Mouse (Mus musculus) lung, embryonic 14.5 days (tissue): ENCODE results near the gene Gm10964. TPM values are rescaled to one million over a fixed set of nuclear protein-coding genes. Genes with fewer than 3 reads are reported as not detected.

Experiments used
- ATAC-seq: fragments of 200-750 bp; cut with Nextera tagmentation; 2 replicates; pipeline ENCODE4 v1.8.0; 2017; ENCODE audit warnings: mild to moderate bottlenecking, moderate TSS enrichment, moderate library complexity; ENCODE audit not compliant: insufficient read depth
- DNase-seq: peaks from one replicate; pipeline ENCODE4 v3.0.0-alpha.2; 2015
- H3K27ac ChIP-seq: fragments of 300-500 bp; sonication (generic); 2 replicates; pipeline ENCODE4 v1.5.1; 2014; ENCODE audit warnings: low read depth, mild to moderate bottlenecking, moderate library complexity
- H3K27me3 ChIP-seq: fragments of 300-500 bp; sonication (generic); 2 replicates; pipeline ENCODE4 v1.6.1; 2014; ENCODE audit warnings: low read length, control low read depth; ENCODE audit not compliant: insufficient read depth
- H3K36me3 ChIP-seq: fragments of 300-500 bp; sonication (generic); 2 replicates; pipeline ENCODE4 v1.6.1; 2014; ENCODE audit warnings: control low read depth; ENCODE audit not compliant: insufficient read depth
- H3K4me1 ChIP-seq: fragments of 300-500 bp; sonication (generic); 2 replicates; pipeline ENCODE4 v1.6.1; 2014; ENCODE audit warnings: antibody characterized with exemption, control low read depth; ENCODE audit not compliant: insufficient read depth
- H3K4me2 ChIP-seq: fragments of 300-500 bp; sonication (generic); 2 replicates; pipeline ENCODE4 v1.6.1; 2014; ENCODE audit warnings: mild to moderate bottlenecking
- H3K4me3 ChIP-seq: fragments of 300-500 bp; sonication (generic); 2 replicates; pipeline ENCODE4 v1.5.1; 2014; ENCODE audit warnings: low read depth, low read length
- H3K9ac ChIP-seq: fragments of 300-500 bp; sonication (generic); 2 replicates; pipeline ENCODE4 v1.6.1; 2014
- H3K9me3 ChIP-seq: fragments of 300-500 bp; sonication (generic); 2 replicates; pipeline ENCODE4 v1.6.1; 2016; ENCODE audit warnings: low read depth, low read length, control low read depth
- CTCF ChIP-seq: IDR thresholded peaks from 2 replicates; pipeline ENCODE4 v1.5.1; 2016; ENCODE audit warnings: antibody characterized with exemption, low read depth
- WGBS: fragments of 180-500 bp; shearing (Covaris S2); extraction: QIAGEN DNeasy Blood & Tissue Kit; methylation state at CpG from one replicate; pipeline ENCODE4 v1.1.7; 2014; 5-methylcytosine and 5-hydroxymethylcytosine counted together
- polyA plus RNA-seq: library from polyadenylated mRNA; unstranded; fragments of >200 nt; fragmentation: Nextera tagmentation; extraction: Ambion mirVana; gene quantifications from 2 replicates; pipeline ENCODE4 v1.2.1, GENCODE M21; 2014

Gm10964 gene
- polyA plus RNA-seq, 1 experiment from 2014 or later: not detected

- WGBS: 87% methylated on average over 4 of the region's 4 CpGs
- ATAC-seq (no peak), DNase-seq (peak; percentile 76)
- no peaks in the 10 kb centered on the region for H3K27me3 ChIP-seq
- no peak overlapping the region for H3K27ac ChIP-seq
- no peaks in the 10 kb centered on the region for H3K9me3 ChIP-seq
- TF ChIP-seq CTCF: no peak
- H3K9ac ChIP-seq: no peak overlapping the region
- no peaks in the 10 kb centered on the region for H3K36me3 ChIP-seq
- H3K4me3 ChIP-seq: no peak overlapping the region
- H3K4me2 ChIP-seq: no peak overlapping the region
- H3K4me1 ChIP-seq: peaks cover 4% of the 10 kb centered on the region; the same call in 1 of the 2 replicates
Observed at GRCm38 (mm10) chr3:103712196-103712595, 27.0 kb upstream of the Gm10964 start.

GRCm38 (mm10) chr3:103714236-103714875 is 24.8 kb upstream of the Gm10964 start:
- 67% methylated on average over 7 of the region's 7 CpGs for WGBS
- no peaks in the 10 kb centered on the region for H3K27me3 ChIP-seq

GRCm38 (mm10) chr3:103714942-103715341 is 24.2 kb upstream of the Gm10964 start:
- ATAC-seq: no peak
- WGBS: 72% methylated on average over 8 of the region's 8 CpGs
- no peak for DNase-seq

More at GRCm38 (mm10) chr3:103714236-103714875, 24.8 kb upstream of the Gm10964 start:
- ATAC-seq (0 out of 2 replicates have a peak, but pooled peaks have one; percentile 7), DNase-seq (no peak)
- H3K9me3 ChIP-seq: no peaks in the 10 kb centered on the region
- H3K27ac ChIP-seq: no peak overlapping the region
- H3K9ac ChIP-seq: no peak overlapping the region
- no peaks in the 10 kb centered on the region for H3K36me3 ChIP-seq
- peaks cover 12% of the 10 kb centered on the region; the same call in 1 of the 2 replicates for H3K4me1 ChIP-seq
- no peak for TF ChIP-seq CTCF
- no peak overlapping the region for H3K4me2 ChIP-seq
- no peak overlapping the region for H3K4me3 ChIP-seq

GRCm38 (mm10) chr3:103715762-103716693 is 23.1 kb upstream of the Gm10964 start:
- Histone ChIP-seq H3K27ac (peak overlapping the region; percentile 81; the same call in 1 of the 2 replicates), H3K4me1 (peaks cover 12% of the 10 kb centered on the region; the same call in 1 of the 2 replicates), H3K9me3 (no peaks in the 10 kb centered on the region), H3K27me3 (no peaks in the 10 kb centered on the region), H3K4me3 (no peak overlapping the region), H3K36me3 (no peaks in the 10 kb centered on the region), H3K4me2 (no peak overlapping the region), H3K9ac (no peak overlapping the region)
- ATAC-seq: peak; percentile 85
- 31% methylated on average over 11 of the region's 11 CpGs for WGBS
- DNase-seq: peak; percentile 89
- no peak for TF ChIP-seq CTCF

More at GRCm38 (mm10) chr3:103714942-103715341, 24.2 kb upstream of the Gm10964 start:
- H3K4me3 ChIP-seq: no peak overlapping the region
- H3K4me2 ChIP-seq: no peak overlapping the region
- H3K9ac ChIP-seq: no peak overlapping the region
- no peak for TF ChIP-seq CTCF
- H3K4me1 ChIP-seq: peaks cover 12% of the 10 kb centered on the region; the same call in 1 of the 2 replicates
- H3K9me3 ChIP-seq: no peaks in the 10 kb centered on the region
- no peaks in the 10 kb centered on the region for H3K36me3 ChIP-seq
- H3K27ac ChIP-seq: no peak overlapping the region
- H3K27me3 ChIP-seq: no peaks in the 10 kb centered on the region

GRCm38 (mm10) chr3:103716774-103717760 is 22.1 kb upstream of the Gm10964 start:
- DNase-seq: peak; percentile 51
- WGBS: 39% methylated on average over 15 of the region's 15 CpGs

GRCm38 (mm10) chr3:103718728-103719127 is 20.4 kb upstream of the Gm10964 start:
- Histone ChIP-seq H3K27ac (no peak overlapping the region), H3K36me3 (no peaks in the 10 kb centered on the region), H3K27me3 (no peaks in the 10 kb centered on the region), H3K4me2 (no peak overlapping the region), H3K9me3 (no peaks in the 10 kb centered on the region), H3K4me1 (peaks cover 12% of the 10 kb centered on the region; the same call in 1 of the 2 replicates), H3K4me3 (no peak overlapping the region), H3K9ac (no peak overlapping the region)
- DNase-seq (no peak), ATAC-seq (no peak)
- 73% methylated on average over 4 of the region's 4 CpGs for WGBS
- TF ChIP-seq CTCF: no peak

More at GRCm38 (mm10) chr3:103716774-103717760, 22.1 kb upstream of the Gm10964 start:
- no peaks in the 10 kb centered on the region for H3K36me3 ChIP-seq
- H3K27ac ChIP-seq: peak overlapping the region; percentile 81
- peak; percentile 63 for ATAC-seq
- no peaks in the 10 kb centered on the region for H3K27me3 ChIP-seq
- peaks cover 12% of the 10 kb centered on the region; the same call in 1 of the 2 replicates for H3K4me1 ChIP-seq
- H3K9ac ChIP-seq: no peak overlapping the region
- no peak overlapping the region for H3K4me2 ChIP-seq
- no peak for TF ChIP-seq CTCF
- H3K4me3 ChIP-seq: no peak overlapping the region
- H3K9me3 ChIP-seq: no peaks in the 10 kb centered on the region
